Mouse (Mus musculus) layer of hippocampus, adult 6 months (tissue): ENCODE measurements around the gene Ubqln2. TPM values are rescaled to one million over a fixed set of nuclear protein-coding genes. Genes with fewer than 3 reads are reported as not detected.

Experiments
- long read RNA-seq, 2 experiments: library from polyadenylated mRNA; unstranded; transcript quantifications; one replicate each; pipeline ENCODE4 v2.0.0; 2019 to 2020
- polyA plus RNA-seq: library from polyadenylated mRNA; unstranded; fragments of <200 nt; fragmentation: Nextera tagmentation; gene quantifications from 2 replicates; pipeline ENCODE4 v1.2.3, GENCODE M21; 2021

Ubqln2 gene
- polyA plus RNA-seq: 24.6 and 32.0 TPM in 2 replicates
- long read RNA-seq, experiment 1, transcript Ubqln2-201 (1 exons, 3,344 nt): major isoform, 24 of 24 reads
- long read RNA-seq, experiment 1, partial matches to known transcripts: 0 of 24 reads
- long read RNA-seq, experiment 1, other reads (novel, unspliced or antisense): 0 of 24 reads
- long read RNA-seq, experiment 2, transcript Ubqln2-201 (1 exons, 3,344 nt): major isoform, 12 of 12 reads
- long read RNA-seq, experiment 2, partial matches to known transcripts: 0 of 12 reads
- long read RNA-seq, experiment 2, other reads (novel, unspliced or antisense): 0 of 12 reads

DNA sequence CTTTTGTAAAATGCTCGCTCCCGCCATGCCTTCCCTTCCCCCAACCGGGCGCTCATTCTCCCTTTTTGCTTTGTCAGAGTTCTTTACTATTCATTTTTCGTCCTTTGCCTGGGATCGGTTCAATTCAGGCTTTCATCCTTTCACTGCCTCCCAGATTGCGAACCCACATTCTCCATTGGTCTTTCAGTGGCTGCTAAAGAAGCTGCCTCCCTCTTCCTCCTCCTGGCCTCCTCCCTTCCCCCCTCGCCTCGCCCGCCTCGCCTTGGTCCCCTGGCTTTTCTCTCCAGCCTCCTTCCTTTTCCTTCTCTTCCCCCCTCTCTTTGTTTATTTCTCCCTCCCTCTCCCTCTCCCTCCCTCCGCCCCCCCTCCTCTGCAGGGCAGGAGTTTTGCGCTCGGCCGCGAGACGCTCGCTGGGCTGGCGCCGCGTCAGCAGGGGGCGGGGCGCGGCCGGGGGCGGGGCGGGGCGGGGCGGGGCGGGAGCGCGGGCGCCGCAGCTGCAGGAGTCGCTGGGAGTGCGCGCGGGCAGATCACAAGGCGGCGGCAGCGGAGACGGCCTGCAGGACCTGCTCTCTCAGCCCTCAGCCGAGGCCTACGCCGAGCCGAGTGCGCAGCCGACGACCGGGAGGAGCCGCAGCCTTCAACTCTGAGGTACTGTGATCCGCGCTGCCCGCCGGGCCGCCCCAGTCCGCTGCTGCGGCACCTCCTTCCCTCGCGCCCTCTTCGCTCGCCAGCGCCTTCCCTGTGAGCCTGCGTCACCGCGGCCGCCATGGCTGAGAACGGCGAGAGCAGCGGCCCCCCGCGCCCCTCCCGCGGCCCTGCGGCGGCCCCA is at the start of gene Ubqln2:
Ubqln2 (plus strand) TSS at position 540 of the 829 bp plus-strand sequence.

Other genes with a start within 250 kb of the Ubqln2 start
- gene Cypt3, start 60.4 kb downstream of the Ubqln2 start, polyA plus RNA-seq: not detected in 2 replicates
- 1.2 and 1.5 TPM in 2 replicates for gene Kctd12b, start 198.2 kb downstream of the Ubqln2 start, polyA plus RNA-seq
- 78.6 and 86.9 TPM in 2 replicates for gene Nbdy, start 225.4 kb downstream of the Ubqln2 start, polyA plus RNA-seq